Mouse (Mus musculus) hindlimb bud, embryonic 11.5 days (tissue): ENCODE data around the gene Eps15l1.

Experiments
- DNase-seq: peaks from one replicate; pipeline ENCODE4 v3.0.0-alpha.2; 2012; ENCODE audit warnings: low read depth, low spot score; ENCODE audit errors: extremely low spot score

Gene Eps15l1

DNA sequence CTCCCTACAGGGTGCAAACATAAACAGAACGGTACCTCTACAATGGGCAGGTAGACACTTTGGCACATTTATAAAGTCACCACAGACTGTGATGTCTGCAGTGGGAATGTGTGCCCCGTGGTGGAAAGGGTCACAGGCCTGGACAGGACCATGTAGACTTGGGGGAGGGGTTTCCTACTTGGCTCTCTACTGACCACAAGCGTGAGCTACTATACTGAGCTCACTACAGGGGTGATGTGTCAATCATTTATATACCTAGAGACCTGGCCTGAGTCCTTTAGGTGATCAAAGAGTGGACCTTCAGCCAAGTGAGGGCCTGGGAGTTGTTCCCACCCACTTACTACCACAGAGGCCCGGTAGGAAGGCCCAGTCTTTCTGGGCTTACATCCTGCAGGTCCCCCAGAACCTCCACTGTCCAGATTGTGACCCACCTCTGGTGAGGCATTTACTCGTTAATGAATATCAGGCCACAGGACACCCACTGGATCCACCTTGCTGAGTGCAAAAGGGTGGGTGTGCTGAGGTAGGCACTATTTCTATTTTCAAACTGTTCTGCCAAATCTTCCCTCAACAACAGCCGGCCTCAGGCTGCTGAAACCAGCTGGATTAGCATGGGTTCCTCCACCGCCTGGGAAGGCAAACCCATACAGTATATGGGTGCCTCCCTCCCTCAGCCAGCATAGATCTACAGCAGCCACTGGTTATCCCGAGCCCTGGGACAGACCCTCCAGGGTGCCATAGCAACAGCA is 68.1 kb downstream of the Eps15l1 start:
- no peak for DNase-seq

DNA sequence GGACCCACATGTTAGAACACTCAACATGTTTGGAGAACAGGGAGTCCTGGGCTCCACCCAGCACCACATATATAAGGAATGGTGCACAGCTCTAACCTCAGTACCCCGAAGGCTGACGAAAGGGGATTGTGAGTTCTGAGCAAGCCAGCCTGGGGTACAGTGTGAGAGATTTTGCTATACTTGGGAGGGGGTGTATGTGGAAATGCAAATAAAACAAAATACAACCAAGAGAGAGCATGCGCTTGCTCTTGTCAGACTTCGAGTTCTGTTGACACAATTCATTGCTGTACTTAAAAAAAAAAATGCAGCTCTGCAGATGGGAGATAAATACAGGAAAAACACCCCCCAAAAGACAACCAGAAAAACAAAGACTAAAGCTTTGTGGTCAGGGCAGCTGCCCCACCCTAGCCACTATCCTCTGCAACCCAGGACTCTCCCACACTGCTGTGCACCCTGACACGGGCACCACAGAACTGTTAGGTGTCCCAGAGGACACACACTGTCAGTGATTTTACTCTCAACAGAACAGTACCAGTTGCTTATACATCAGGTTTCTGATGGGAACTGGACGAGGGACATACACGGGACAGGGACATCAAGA is 69.8 kb downstream of the Eps15l1 start:
- DNase-seq, result no peak

DNA sequence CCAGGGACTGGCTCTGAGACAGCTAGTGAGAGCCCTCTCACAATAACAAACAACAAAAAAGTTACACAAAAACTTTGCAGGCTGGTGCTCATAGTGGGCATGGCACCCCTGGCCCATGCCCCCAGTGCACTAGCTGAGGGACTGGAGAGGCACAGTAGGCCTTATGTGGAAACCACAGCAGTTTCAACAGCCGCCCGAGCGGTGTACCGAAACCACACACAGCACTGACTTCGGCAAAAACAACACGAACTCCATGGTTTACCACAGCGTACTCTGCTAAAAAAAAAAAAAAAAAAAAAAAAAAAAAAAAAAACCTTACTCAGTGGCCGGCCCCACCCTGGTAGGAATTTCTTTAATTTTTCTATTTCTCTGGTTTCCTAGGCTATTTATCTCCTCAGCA is 70.5 kb downstream of the Eps15l1 start:
- no peak for DNase-seq

DNA sequence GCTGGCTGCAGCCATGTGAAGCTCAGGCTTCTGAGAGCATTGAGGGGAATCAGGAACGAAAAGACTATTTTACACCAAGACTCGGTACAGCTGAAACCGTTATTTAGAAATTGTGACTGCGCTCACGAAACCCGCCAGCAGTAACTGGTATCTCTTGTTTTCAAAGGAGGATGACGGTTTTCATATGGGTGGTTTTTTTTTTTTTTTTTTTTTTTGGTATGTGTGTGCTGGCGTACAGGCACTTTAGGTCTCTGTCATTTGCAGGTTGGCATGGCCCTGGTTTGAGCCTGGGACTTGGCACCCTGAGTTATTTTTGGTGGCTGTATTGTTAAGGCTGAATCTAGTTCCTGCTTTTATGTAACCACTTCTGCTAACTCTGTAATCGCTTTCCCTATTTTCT is 71.4 kb downstream of the Eps15l1 start:
- DNase-seq, result no peak

DNA sequence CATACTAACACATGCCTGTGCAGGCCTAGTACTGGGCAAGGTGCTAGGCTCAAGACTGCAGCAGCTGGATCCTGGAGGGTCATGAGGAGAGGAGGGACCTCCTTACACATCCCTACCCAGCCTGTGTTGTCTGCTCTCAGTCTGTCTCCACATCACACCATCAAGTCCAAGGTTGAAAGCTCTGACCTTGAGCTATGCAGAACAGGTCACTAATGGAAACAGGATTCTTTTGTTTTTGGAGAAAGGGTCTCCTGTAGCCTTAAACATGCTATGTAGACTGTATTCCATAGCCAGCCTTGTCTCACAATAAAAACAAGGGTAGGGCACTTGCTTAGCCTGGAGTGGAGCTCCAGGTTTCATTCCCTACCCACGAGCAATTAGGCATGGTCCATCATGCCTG is 72.3 kb downstream of the Eps15l1 start:
- no peak for DNase-seq

DNA sequence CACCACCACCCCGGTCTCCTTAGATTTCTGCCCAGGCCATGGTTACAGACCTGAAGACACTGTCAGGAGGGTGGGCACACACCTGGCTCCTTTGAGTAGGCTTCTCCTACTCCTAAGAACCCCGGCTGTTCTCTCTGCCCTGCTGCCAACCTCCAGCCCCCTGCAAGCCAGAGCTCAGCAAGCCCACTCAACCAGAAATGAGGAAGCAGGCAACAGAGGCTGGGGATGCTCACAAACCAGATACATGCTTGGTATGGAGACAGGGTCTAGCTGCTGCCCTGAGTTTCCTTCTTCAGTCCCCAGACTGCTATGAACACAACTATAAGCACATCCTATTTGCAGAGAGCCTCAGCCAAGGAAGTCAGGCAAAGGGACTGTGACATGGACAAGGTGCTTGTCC is 73.1 kb downstream of the Eps15l1 start:
- no peak for DNase-seq

DNA sequence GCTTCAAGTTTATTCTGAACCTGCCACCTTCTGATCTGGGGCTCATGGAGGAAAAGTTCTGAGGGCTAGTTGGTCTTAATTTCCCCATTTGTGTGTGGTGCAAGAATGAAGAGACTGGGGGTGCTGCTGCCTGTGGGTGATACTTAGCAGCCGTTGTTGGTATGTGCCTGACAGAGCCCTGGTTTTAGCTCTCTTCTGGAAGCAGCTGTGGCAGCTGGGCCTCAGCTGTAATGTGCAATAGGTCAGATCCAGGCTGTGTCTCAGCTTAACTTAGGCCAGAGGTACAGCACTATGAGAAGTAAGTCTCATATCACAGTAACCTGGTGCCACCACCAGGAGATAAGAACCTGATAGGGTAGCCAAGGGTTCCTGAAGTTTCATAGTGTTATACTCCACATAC is 73.7 kb downstream of the Eps15l1 start:
- DNase-seq, result no peak

DNA sequence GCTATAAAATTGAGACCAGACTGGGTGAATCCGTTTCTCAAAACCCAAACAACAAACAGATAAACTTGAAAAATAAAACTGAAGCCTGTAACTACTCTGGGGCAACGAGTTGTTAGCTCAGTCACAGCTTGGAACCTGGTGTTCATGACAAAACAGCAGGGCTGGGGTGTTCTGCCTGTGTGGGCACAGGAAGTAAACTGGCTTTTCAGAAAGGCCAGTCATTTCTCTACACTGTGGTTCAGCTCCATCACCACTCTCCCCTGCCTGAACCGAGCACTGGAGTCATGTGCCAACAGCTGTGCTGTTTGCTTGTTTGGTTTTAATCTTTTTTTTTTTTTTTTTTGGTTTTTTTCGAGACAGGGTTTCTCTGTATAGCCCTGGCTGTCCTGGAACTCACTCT is 77.5 kb downstream of the Eps15l1 start:
- DNase-seq, result no peak

DNA sequence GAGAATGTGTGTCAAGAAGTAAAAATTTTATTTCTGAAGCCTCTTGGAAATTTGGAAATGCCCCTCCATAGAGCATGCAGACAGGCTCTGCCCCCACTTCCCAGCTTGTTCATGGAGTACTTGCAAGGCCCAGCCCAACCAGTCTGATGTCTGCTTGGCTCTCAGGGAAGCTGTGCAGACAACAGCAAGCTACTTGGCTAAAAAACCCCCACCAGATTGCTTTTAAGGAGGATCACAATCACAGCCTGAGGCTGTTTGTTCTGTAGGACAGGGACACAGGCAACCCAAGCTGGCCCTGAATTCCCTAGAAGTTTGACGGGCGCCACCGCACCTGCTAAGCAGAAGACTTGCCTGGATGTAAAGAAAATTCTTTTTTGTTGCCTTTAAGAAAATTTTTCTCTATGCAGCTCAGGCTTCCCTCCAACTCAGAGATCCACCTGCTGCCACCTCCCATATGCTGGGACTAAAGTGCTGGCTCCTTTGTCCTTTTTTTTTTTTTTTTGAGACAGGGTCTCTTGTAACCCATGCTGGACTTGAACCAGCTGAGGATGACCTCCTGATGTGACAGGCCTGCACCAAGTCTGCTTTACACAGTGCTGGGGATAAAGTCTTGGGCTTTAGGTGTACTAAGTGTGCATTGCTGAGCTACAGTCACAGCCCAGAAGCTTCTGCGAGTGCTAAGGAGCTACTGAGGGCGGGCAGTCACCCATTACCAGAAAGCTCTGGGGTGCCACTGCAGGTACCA is 78.5 kb downstream of the Eps15l1 start:
- DNase-seq, result no peak

DNA sequence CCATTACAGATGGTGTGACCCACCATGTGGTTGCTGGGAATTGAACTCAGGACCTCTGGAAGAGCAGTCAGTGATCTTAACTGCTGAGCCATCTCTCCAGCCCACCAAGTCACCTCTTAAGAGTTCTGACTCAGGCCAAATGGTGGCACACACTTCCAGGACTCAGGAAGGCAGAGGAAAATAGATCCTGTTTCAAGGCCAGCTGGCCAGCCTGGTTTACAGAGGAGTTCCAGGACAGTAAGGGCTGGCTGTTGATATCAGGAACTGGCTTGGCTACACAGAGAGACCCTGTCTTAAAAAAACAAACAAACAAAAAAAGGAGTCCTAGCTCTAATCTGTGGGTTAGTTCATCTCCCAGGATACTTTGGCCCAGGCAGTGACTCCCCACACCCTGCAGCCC is 84.2 kb downstream of the Eps15l1 start:
- DNase-seq, result no peak

DNA sequence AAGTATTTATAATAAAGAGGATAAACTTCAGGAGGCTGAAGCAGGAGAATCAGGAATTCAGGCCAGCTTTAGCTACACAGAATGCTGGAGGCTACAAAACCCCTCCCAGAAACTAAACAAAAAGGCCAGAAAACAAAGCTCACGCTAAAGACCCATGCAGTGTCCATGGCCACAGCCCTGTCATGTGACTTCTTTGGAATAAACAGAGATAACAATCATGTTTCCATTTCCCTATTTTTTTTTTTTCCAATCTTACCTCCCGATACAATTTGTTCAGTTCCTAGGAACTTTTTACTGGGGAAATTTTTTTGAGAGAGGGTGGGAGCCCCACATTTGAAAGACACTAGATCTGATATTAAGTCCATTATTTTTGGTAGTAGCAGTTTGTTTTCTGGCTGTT is 85.0 kb downstream of the Eps15l1 start:
- DNase-seq, result no peak

DNA sequence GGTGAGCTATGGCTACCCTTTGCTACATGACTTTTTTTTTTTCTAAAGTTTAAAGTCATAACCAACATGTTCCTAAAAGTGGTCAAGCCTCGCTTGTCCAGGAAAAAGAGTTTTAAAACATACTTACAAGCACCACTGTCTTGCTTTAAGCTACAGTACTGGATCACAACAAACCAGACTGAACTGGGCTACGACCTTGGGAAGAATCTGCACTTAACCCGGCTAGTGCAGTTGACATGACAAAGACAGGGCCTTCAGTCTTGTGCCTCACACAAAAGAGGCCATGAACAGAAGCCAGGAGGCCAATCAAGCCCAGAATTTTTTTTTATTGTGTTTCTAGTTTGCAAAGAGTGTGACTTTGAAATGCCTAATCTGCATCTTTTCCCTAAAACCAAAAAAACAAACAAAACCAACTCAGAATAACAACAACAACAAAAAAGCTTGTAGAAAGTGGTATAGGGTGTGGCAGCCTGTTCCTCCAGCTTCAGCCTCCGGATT is 87.1 kb downstream of the Eps15l1 start:
- no peak for DNase-seq

DNA sequence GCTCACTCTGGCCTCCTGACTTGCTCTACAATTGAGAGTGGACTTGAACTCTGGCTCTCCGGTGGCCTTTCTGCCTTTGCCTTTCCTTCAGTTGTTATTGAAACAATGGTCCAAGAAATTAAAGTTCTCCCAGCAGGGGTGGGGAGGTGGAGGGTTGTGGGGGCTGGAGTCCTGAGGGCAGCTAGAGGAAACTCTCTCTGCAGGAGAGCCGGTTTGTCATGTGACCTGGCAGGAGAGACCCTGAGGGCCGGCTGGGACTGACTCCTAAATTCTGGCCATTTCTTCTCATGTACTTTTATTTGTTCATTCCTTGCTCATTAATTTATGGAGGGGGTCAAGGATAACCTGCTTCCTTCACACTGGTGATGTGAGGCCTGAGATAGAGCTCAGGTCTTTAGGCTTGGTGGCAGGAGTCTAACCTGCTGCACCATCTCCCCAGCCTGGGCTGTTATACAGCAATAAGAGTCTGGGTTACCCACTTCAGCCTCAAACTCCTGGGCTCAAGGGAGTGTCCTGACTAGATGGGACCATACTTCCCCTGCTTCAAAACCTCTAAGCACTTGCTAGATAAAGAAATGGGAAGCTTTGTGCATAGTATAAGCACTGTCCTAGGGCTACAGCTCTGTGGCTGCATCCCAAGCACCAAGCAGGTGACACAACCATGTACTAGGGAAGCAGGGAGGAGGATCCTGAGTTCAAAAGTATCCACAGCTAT is 87.7 kb downstream of the Eps15l1 start:
- DNase-seq, result no peak

DNA sequence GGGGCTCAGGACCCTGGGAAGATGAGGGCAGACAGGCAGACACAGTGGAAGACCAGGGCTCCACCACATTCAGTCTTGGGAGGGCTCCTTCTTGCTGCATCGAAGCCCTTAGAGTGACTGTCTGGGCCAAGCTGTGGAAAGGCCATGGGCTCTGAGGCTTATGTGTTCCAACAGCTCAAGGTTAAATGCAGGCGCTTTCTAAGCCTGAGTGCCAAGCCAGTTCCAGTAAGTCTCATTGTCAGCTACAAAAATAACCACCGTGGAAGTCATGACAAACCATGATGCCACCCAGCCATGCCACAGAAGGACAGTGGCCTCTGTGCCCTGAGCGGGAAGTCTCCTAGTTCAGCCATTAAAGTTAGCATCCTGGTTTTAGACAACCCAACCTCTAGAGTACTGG is 89.6 kb downstream of the Eps15l1 start:
- DNase-seq, result no peak

DNA sequence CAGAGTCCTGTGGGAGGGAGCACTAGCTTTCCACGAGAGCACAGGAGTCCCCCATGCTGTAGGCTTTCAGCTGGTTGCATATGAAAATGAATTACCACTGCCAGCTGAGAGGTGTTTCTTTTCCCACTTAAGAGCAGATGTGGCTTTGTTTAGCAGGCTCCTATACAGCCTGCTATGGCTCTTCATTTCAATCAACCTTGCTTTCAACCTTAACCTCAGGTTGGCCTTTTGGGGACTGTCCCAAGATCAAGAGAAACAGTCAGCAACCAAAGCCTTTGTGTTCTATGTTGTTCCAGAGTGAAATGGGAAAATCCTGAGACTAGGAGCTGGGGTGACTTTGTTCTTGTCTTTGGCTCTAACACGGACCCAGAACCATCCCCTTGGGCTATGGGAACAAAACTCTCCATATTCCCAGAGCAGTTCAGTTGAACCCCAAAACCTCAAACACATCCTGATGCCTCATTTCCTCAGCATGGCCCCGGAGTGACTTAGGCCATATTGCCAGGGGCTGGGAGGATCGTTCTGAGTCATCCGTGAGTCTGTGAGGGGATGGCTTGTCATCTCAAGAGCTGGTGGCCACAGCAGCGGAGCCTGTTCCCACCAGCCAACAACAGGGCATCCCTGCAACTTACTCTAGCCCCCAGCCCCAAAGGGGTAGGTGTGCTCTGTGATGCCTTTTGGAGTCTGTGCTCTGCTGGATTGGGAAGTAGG is 90.3 kb downstream of the Eps15l1 start:
- DNase-seq, result no peak

DNA sequence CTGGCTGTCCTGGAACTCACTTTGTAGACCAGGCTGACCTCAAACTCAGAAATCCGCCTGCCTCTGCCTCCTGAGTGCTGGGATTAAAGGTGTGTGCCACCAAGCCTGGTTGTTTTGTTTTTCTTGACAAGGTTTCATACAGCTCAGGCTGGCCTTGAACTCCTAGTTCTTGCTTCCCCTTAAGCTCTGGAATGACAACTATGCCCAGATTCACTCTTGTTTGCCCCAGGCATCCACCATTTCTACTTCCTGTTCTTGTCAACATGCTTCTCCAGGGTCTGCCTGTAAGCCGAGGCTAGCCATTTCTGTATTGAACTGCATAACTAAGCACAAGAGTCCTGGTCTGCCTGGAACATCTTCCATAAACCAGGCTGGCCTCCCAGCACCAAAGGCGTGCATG is 92.1 kb downstream of the Eps15l1 start:
- no peak for DNase-seq

DNA sequence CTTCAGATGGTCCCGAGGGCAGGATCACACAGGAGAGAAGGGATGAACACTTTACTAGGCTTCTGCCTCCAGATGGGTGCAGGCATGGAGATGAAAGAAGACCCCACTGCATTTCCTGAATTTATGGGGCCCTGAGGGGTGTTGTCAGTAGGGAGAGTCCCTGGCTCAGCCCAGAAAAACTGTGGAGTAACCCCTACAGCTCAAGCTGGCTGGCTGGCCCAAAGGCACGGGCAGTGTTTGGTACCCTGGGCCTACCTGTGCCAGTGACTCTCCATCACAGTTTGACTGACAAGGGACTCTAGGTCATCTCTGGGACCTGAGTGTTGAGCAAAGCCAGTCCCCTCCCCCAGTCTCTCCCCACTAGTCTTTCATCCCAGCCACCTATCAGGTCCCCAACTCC is 96.6 kb downstream of the Eps15l1 start:
- no peak for DNase-seq

DNA sequence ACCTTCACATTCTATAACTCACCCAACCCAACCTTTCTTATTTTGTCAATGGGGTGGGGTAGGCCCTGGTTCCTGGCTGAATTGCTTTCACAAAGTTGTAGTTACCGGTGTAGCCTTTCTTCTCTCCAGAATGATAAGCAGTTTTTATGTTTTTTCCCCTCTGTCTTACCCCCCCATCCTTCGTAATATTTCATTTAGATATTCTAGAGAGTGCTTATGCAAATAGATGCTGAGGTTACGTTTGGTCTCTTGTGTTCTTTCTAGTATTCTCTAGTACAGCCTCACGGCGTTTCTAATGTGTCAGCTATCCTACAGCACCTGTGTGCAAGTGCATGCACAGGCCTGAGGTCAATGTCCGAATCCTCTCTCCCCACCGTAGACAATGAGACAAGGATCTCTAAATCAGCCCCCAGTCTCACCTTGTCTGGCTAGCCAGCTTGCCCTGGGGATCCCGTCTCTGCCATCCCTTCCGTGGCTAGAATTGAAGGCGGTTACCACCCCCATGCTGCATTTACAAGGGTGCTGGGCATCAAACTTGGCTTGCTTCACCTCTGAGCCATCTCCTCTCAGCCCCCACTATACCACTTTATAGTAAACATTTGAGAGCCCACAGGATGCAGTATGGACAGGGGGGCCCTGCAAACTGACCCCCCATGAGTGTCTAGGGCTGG is 97.1 kb downstream of the Eps15l1 start:
- DNase-seq, result no peak

DNA sequence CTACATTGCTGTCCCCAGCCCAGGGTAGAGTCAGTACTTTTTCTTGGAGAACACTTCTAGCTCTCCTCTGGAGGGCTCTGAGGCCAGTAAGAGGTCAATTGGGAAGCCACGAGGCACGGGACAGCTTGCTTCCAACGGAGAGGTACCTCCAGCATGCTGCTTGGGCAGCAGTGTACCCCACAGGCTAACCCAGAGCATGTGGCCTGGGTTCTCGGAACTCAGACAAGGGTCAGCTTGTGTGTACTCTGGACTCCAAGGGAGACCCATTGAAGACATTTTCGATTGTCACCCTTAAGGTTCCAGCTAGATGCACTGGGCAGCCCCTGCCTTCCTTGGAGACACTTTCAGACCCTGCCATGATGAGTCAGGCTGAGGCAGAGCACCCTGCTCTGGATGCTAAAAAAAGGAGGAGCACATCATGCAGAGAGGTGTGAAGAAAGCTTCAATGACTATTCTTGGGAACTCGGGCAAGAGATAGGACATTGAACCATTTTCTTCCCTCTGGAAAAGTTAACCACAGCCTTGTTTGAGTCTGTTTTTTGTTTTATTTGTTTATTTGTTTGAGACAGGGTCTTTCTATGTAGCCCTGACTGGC is 98.0 kb downstream of the Eps15l1 start:
- DNase-seq, result no peak

DNA sequence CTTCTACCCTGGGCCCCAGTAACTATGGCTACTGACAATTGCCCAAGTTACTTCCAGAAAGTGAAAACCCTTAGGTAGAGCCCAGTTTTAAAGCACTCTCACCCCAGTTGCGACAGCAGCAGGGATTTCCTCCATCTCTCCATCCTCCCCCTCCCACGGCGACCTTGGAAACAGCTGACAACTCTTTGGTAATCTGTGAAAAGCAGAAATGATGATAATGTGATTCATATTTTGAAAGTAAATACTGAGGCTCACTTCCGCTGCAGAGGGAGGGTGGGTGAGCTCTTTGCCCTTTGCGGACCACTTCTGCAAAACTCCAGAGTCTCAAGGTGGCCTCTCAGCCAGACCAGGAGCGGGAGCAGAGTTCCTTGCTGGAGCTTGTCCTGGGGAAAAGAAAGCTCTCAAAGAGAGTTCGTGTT is 98.8 kb downstream of the Eps15l1 start:
- DNase-seq, result no peak
